Mouse (Mus musculus) pancreas, adult 10 weeks (tissue): ENCODE measurements around the gene Padi3. TPM values are rescaled to one million over a fixed set of nuclear protein-coding genes. Genes with fewer than 3 reads are reported as not detected.

Experiments
- polyA plus RNA-seq: library from polyadenylated mRNA; stranded (reverse); fragments of 350-450 nt; fragmentation: Illumina TruSeq; extraction: RNeasy Lipid Tissue Mini Kit (QIAGEN cat#74804); gene quantifications from one replicate; pipeline ENCODE4 v1.2.3, GENCODE M21; 2015; ENCODE audit warnings: low read depth, low replicate concordance; ENCODE audit not compliant: insufficient read depth

Padi3 gene
- not detected for polyA plus RNA-seq

DNA sequence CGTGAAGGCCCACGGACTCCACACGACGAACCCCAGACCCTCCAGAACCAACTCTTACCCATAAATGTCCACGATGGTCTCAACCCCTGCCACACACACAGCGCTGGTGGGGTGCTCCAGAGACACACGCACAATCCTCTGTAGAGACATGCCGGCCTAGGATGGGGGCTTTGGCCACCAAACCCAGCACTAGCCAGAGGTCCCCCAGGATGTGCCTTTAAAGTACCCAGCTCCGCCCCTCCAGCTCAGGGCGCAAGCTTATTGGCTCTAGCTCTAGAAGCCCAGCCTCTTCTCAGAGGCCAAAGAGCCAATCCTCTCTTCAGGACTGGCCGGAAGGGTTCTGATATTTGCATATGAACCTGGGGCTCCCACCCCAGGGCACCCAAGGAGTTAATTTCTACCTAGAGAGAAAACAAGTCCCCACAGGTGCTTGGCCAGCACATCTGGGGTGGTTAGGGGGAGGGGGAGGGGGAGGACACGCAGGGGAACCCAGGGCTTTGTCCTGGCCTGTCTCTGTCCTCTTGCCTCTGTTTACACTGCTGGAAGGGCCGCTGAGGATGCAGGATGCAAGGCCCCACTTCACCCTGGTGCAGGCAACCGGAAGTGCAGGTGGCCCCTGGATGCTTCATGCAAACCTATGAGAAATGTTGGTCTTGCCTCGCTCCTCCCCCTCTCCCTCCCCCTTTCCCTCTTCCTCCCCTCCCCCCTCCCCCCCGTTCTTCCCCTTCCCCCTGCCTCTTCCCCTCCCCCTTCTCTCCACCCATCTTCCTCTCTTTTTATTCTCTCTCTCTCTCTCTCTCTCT lies at the start of gene Padi3:
Gene Padi3, minus strand, starts transcription at position 191 of the 803 bp plus-strand sequence.

DNA sequence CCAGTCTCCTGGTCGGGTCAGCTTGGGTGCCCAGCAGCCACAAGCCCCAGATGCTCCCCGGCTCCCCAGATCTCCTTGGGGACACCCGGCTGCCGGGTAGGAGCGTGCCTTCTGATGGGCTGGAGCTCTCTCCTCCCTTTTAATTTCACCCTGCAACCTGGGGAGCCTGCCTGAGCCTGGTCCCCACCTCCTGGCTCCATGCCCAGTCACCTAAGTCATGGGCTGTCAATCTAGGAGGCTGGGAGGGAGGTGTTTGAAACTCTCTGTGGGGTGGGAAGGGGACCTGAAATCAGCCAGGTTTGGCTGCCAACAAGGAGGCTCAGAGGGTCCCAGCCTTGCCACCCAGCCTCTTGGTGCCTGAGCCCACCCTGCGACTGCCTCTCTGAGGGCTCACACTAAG lies 35.2 kb upstream of the Padi3 start, which contains the start of gene Padi1:
Gene Padi1, minus strand, starts transcription at position 113 of the 400 bp plus-strand sequence.

DNA sequence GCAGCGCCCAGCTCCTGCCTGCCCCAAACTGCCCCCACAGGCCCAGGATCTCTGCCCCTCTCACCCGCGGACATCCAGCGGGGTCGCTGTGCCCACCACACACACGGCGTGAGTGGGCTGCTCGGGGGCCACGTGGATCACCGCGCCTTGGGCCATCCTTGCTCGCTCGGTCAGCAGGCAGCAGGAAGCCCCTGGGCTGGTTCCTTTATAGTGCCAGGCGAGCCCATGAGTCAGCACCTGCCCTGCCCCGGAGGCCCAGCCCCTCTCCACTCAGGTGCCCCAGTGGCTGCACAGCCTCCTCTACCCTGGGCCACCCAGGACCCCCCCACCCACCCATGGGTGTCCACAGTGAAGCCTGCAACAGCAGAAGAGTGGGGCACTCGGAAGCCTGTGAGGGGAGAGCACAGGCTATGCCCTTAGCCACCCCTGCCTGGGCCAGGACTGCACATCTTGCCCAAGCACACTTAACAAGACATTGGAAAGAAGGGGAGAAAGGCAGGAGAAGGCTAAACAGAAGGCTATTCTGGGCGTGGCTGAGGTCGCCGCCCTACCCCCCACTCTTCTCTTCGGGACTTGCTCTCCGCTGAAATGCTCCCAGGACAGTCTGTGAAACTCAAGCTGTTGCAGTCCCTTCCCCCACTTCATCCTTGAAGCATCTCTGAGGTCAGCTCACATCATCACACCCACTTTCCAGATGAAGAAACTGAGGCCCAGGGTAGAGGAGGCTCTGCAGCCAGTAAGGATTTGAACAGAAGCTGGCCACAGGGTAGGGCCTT lies 36.2 kb downstream of the Padi3 start, which contains the start of gene Padi4:
Gene Padi4, minus strand, starts transcription at position 212 of the 776 bp plus-strand sequence.

DNA sequence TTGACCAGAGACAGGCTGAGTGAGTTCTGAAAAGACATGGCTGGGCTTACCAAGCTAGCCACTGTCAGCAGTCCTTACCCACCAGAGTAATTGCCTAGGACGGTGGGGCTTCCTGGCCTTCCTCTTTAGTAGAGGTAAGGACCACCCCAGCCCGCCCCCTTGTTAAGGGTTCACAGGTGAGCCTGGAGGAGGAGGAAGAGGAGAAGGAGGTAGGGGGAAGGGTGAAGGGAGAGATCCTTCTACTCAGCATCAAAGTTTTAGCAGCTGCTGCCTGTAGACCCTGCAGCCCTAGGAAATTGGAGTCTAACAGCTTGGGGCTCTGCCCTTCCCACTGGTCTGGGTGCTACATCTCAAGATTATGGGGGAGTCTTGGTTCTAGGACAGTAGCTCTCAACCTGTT lies 67.9 kb downstream of the Padi3 start, which contains the start of gene Padi6:
Gene Padi6, minus strand, starts transcription at position 101 of the 400 bp plus-strand sequence.

Other genes with a start within 250 kb of the Padi3 start
- 9.0 TPM for gene Arhgef10l, start 144.6 kb downstream of the Padi3 start, polyA plus RNA-seq
- gene Rcc2, start 110.1 kb downstream of the Padi3 start, polyA plus RNA-seq: 16.4 TPM
- not detected for gene Padi6, start 68.0 kb downstream of the Padi3 start, polyA plus RNA-seq
- 1.5 TPM for gene Padi4, start 36.4 kb downstream of the Padi3 start, polyA plus RNA-seq
- gene Padi1, start 35.1 kb upstream of the Padi3 start, polyA plus RNA-seq: not detected
- 3.6 TPM for gene Padi2, start 95.7 kb upstream of the Padi3 start, polyA plus RNA-seq
- 36.6 TPM for gene Sdhb, start 150.6 kb upstream of the Padi3 start, polyA plus RNA-seq
- 37.3 TPM for gene Atp13a2, start 176.2 kb upstream of the Padi3 start, polyA plus RNA-seq
- 9.6 TPM for gene Mfap2, start 199.8 kb upstream of the Padi3 start, polyA plus RNA-seq
- gene Crocc, start 249.9 kb upstream of the Padi3 start, polyA plus RNA-seq: 5.2 TPM